ENCODE assay signal across 9 mouse cellular contexts in the genomic region with DNA sequence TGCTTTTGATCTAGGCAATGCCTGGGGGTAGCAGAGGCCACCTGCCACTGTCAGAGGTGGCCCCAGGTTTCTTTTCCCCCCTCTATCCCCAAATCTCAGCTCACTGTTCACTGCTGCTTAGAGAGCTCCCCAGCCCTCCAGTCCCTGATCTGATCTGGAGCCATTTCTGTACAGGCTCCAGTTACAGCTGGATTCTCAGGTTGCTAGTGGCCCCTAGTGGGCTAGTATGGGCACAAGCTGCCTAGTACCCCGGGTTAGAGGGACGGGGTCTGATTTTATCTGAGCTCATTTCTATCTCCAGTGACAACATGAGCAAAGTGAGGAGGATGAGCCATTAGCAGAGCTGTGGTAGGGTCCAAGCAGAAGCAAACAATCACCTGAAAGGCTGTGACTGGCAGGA.
DNase-seq lines count a peak whose midpoint lies in the region; ATAC-seq lines count a peak whose summit lies in the region.
"Had no signal": no experiment of that assay in that cellular context is flagged by ENCODE, and none has a peak within 500 bp of the region (broad histone marks: within the 10 kb centered on the region; RNA-seq: fewer than 3 reads in every experiment).

No protein-coding gene starts in this region.

- H3K4me1 ChIP-seq in forebrain, embryonic 14.5 days (ENCODE audit: control insufficient read depth, insufficient read depth, low read length) = no peaks in the 10 kb centered on the region
- peaks cover 8% of the 10 kb centered on the region; the same call in 1 of the 2 replicates for H3K4me1 ChIP-seq in forebrain, embryonic 16.5 days (replicated peaks; ENCODE audit: control insufficient read depth, insufficient read depth, low read length)
- no peaks in the 10 kb centered on the region for H3K4me1 ChIP-seq in midbrain, embryonic 13.5 days (replicated peaks)
- H3K4me1 ChIP-seq in midbrain, embryonic 11.5 days (ENCODE audit: control insufficient read depth, insufficient read depth, low read length) = no peaks in the 10 kb centered on the region
- H3K4me1 ChIP-seq: neural tube, embryonic 12.5 days had no signal

- 43% methylated on average over 2 of the region's 2 CpGs for WGBS in forebrain, embryonic 14.5 days
- 42% methylated on average over 2 of the region's 2 CpGs for WGBS in forebrain, embryonic 16.5 days
- WGBS in midbrain, embryonic 13.5 days = 38% methylated on average over 2 of the region's 2 CpGs
- 38% methylated on average over 2 of the region's 2 CpGs for WGBS in midbrain, embryonic 11.5 days

- peaks cover 100% of the 10 kb centered on the region for H3K36me3 ChIP-seq in forebrain, embryonic 14.5 days (ENCODE audit: control insufficient read depth, insufficient read depth, low read length)
- peaks cover 48% of the 10 kb centered on the region for H3K36me3 ChIP-seq in forebrain, embryonic 16.5 days (ENCODE audit: control insufficient read depth, insufficient read depth)
- H3K36me3 ChIP-seq in midbrain, embryonic 13.5 days = peaks cover 100% of the 10 kb centered on the region
- H3K36me3 ChIP-seq in midbrain, embryonic 11.5 days (ENCODE audit: control insufficient read depth, insufficient read depth, low read length) = peaks cover 23% of the 10 kb centered on the region

- no peak overlapping the region for H3K4me3 ChIP-seq in forebrain, embryonic 14.5 days (ENCODE audit: low read depth, low read length)
- no peak overlapping the region for H3K4me3 ChIP-seq in forebrain, embryonic 16.5 days (replicated peaks; ENCODE audit: low read length)
- H3K4me3 ChIP-seq in midbrain, embryonic 13.5 days (replicated peaks) = no peak overlapping the region
- no peak overlapping the region for H3K4me3 ChIP-seq in midbrain, embryonic 11.5 days (ENCODE audit: low read depth, low read length)
- H3K4me3 ChIP-seq: neural tube, embryonic 12.5 days had no signal

- no peak overlapping the region for H3K27ac ChIP-seq in forebrain, embryonic 14.5 days (ENCODE audit: low read depth, low read length)
- no peak overlapping the region for H3K27ac ChIP-seq in forebrain, embryonic 16.5 days (ENCODE audit: low read length)
- H3K27ac ChIP-seq in midbrain, embryonic 13.5 days = peak overlapping the region; percentile 26; the same call in 1 of the 2 replicates
- no peak overlapping the region for H3K27ac ChIP-seq in midbrain, embryonic 11.5 days (ENCODE audit: low read depth, low read length)
- H3K27ac ChIP-seq: neural tube, embryonic 12.5 days had no signal

- H3K9me3 ChIP-seq in forebrain, embryonic 14.5 days (replicated peaks; ENCODE audit: control insufficient read depth, low read length) = no peaks in the 10 kb centered on the region
- no peaks in the 10 kb centered on the region for H3K9me3 ChIP-seq in forebrain, embryonic 16.5 days (ENCODE audit: control insufficient read depth, low read length)
- H3K9me3 ChIP-seq in midbrain, embryonic 13.5 days = no peaks in the 10 kb centered on the region
- H3K9me3 ChIP-seq in midbrain, embryonic 11.5 days (ENCODE audit: control insufficient read depth, low read length) = no peaks in the 10 kb centered on the region
- H3K9me3 ChIP-seq: neural tube, embryonic 12.5 days had no signal

- no peak for ATAC-seq in forebrain, embryonic 14.5 days
- ATAC-seq in forebrain, embryonic 16.5 days = no peak
- ATAC-seq in midbrain, embryonic 13.5 days = peak; percentile 41; the same call in 1 of the 2 replicates
- ATAC-seq in midbrain, embryonic 11.5 days (ENCODE audit: low FRiP score) = no peak

- no peaks in the 10 kb centered on the region for H3K27me3 ChIP-seq in forebrain, embryonic 14.5 days (replicated peaks; ENCODE audit: control insufficient read depth, insufficient read depth, low read length)
- H3K27me3 ChIP-seq in forebrain, embryonic 16.5 days (replicated peaks; ENCODE audit: control insufficient read depth, insufficient read depth, low read length) = no peaks in the 10 kb centered on the region
- no peaks in the 10 kb centered on the region for H3K27me3 ChIP-seq in midbrain, embryonic 13.5 days
- H3K27me3 ChIP-seq in midbrain, embryonic 11.5 days (ENCODE audit: control insufficient read depth, insufficient read depth, low read length) = no peaks in the 10 kb centered on the region
- H3K27me3 ChIP-seq: neural tube, embryonic 12.5 days had no signal

- H3K4me2 ChIP-seq in forebrain, embryonic 14.5 days (ENCODE audit: low read length) = no peak overlapping the region
- H3K4me2 ChIP-seq in forebrain, embryonic 16.5 days (ENCODE audit: low read length) = no peak overlapping the region
- no peak overlapping the region for H3K4me2 ChIP-seq in midbrain, embryonic 13.5 days (replicated peaks)
- no peak overlapping the region for H3K4me2 ChIP-seq in midbrain, embryonic 11.5 days
- H3K4me2 ChIP-seq: neural tube, embryonic 12.5 days had no signal

- no peak overlapping the region for H3K9ac ChIP-seq in forebrain, embryonic 14.5 days (ENCODE audit: low read length)
- H3K9ac ChIP-seq in forebrain, embryonic 16.5 days (replicated peaks; ENCODE audit: low read depth, low read length) = no peak overlapping the region
- no peak overlapping the region for H3K9ac ChIP-seq in midbrain, embryonic 13.5 days (replicated peaks)
- H3K9ac ChIP-seq in midbrain, embryonic 11.5 days (ENCODE audit: low read length) = no peak overlapping the region
- H3K9ac ChIP-seq: neural tube, embryonic 12.5 days had no signal

- peak; percentile 41 for DNase-seq in forebrain, embryonic 14.5 days (ENCODE audit: low spot score)
- DNase-seq in midbrain, embryonic 11.5 days (ENCODE audit: low spot score, missing footprints) = no peak
- DNase-seq in kidney, postnatal 36 days = peak; percentile 17 to 54
- peak; percentile 69 for DNase-seq in thymus, postnatal 14 days
- DNase-seq in layer of hippocampus, postnatal 25 days (ENCODE audit: extremely low spot score in 1 of 2, low spot score in 1 of 2) = no peak
- DNase-seq in urinary bladder, postnatal 25 days (ENCODE audit: low spot score) = no peak

Comparison
In these comparisons a context has a peak if more than half of its experiments do, and no peak if none do; other contexts are left out.
1. DNase-seq: peak in forebrain, embryonic 14.5 days (single experiment), kidney, postnatal 36 days (2 of 2) and thymus, postnatal 14 days (single experiment); none in midbrain, embryonic 11.5 days (single experiment), layer of hippocampus, postnatal 25 days (0 of 2) and urinary bladder, postnatal 25 days (single experiment).